Mouse (Mus musculus) left cerebral cortex, postnatal 14 days (tissue): ENCODE measurements around the gene Ccser1. TPM values are rescaled to one million over a fixed set of nuclear protein-coding genes. Genes with fewer than 3 reads are reported as not detected.

Experiments
- DNase-seq, 2 experiments: peaks; one replicate each; pipeline ENCODE4 v3.0.0; 2021 to 2022; ENCODE audit warnings: low spot score in 2 of 2, mixed read lengths in 1 of 2
- intact Hi-C: fragments of 180-260 bp; cut with DNase I; formaldehyde crosslinking; loops from one replicate; pipeline ENCODE4 v1.15.1; 2025
- long read RNA-seq, 2 experiments: library from polyadenylated mRNA; stranded (forward); transcript quantifications; one replicate each; pipeline ENCODE4 v2.0.0; 2021
- total RNA-seq, 2 experiments: library from RNA; stranded (reverse); gene quantifications; 2 replicates each; pipeline ENCODE4 v1.2.3; 2021

Ccser1 gene
- total RNA-seq = 10 to 100 TPM; 24.8 to 30.4 TPM
- long read RNA-seq, experiment 1, partial matches to known transcripts = 0 of 3 reads
- long read RNA-seq, experiment 1, other reads (novel, unspliced or antisense) = 3 of 3 reads
- long read RNA-seq, experiment 2, partial matches to known transcripts = 3 of 6 reads
- long read RNA-seq, experiment 2, other reads (novel, unspliced or antisense) = 3 of 6 reads

GRCm38 (mm10) chr6:61179949-61180755 is at the start of gene Ccser1:
Ccser1 (plus strand) TSS chr6:61180324.
- peak; percentile 40 to 66 for DNase-seq
- intact Hi-C loops = loop anchor here (5.0 to 10.0 kb wide), 3 partner anchors 118 to 195 kb away; no protein-coding TSS in a partner anchor

DNA sequence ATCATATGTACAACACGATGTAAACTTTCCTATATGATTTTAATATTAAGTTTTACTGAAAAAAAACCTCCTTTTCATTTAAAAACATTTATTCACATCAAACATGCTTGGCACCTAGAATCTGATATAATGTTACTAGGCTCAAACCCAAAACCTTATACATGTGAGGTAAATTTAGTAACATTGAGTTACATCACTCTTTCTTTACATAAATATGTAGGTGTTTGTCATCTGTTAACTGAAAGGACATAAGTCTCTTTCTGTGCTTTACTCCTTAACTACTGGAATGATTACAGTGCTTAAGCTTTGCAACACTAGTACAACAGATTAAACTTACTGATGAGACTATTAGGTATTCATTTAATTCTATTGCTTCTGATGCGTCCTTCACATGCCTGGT is 43.7 kb upstream of the Ccser1 start:
- intact Hi-C loops = no loop called here
- DNase-seq = no peak

- DNase-seq = no peak
- intact Hi-C loops = no loop called here
Measured at GRCm38 (mm10) chr6:61143031-61143430, 37.1 kb upstream of the Ccser1 start.

DNA sequence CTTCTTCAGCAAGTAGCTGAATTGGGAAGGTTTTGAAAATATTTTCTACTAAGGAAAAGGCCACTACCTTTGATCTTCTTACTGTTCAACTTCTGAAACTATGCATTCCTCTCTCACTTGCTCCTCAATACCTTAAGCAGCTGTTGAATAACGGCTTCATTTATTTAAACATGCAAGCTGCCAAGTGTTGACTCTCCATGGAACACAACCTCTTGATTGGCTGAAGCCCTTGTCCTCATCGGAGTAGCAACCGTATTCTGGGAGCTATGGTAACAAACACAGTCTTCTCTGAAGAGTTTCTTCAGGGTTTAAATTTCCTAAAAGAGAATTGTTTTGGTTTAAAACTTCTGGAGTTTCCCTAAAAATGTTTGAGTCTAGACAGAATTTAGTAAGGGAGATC is 27.2 kb upstream of the Ccser1 start:
- intact Hi-C loops = no loop called here
- no peak for DNase-seq

GRCm38 (mm10) chr6:61154654-61155053 is 25.5 kb upstream of the Ccser1 start:
- intact Hi-C loops = no loop called here
- DNase-seq = no peak

DNA sequence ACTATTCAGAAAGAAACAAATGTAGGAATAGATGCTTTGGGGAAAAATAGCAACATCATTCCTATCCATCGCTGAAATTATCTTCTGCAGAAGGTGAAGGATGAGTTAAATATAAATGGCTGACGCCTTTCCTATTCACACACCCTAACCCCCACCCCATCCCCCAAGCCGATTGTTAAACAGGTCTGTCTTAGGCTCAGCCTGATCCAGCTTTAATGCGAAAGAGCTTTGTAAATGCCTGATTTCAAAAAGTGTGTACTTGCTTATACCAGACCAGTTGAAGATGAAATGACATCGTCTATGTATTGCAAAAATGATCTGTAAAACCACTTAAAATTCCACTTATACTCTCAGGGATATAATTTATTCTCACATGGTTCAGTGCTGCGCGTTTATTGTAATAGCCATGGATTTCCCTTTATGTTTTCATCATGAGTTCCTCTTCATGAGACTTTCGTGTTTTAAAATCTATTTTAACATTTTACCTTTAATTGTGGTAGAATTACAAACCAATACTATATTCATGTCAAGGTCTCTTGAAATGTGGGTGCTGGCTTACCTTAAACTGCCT is 25.0 kb upstream of the Ccser1 start:
- intact Hi-C loops = no loop called here
- no peak for DNase-seq

GRCm38 (mm10) chr6:61155718-61156117 is 24.4 kb upstream of the Ccser1 start:
- intact Hi-C loops = no loop called here
- no peak for DNase-seq

GRCm38 (mm10) chr6:61162117-61162516 is 18.0 kb upstream of the Ccser1 start:
- intact Hi-C loops = no loop called here
- DNase-seq = peak; percentile 9 to 15

- intact Hi-C loops = no loop called here
- DNase-seq = no peak
Measured at GRCm38 (mm10) chr6:61166891-61167290, 13.2 kb upstream of the Ccser1 start.

GRCm38 (mm10) chr6:61176126-61176525 is 4.0 kb upstream of the Ccser1 start:
- intact Hi-C loops = loop anchor here (10.0 kb wide), 1 partner anchor 191 kb away; no protein-coding TSS in a partner anchor
- no peak for DNase-seq

GRCm38 (mm10) chr6:61177476-61177875 is 2.6 kb upstream of the Ccser1 start:
- intact Hi-C loops = loop anchor here (10.0 kb wide), 1 partner anchor 193 kb away; no protein-coding TSS in a partner anchor
- DNase-seq = no peak

DNA sequence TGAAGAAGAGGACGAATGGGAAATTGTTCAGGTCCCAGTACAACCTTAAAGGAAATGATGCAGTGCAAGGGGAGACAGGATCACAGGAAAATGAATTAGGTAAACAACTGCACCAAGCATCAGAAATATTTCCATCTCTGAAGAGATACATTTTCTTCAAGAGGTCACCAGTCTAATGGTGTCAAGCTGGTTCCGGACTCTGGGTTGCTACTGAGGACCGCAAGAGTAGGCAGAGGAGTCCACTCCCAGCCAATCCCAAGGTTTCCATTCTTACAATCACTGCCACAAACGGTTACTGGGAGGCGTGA is 529 bp upstream of the Ccser1 start:
- DNase-seq = no peak
- intact Hi-C loops = loop anchor here (10.0 kb wide), 1 partner anchor 195 kb away; no protein-coding TSS in a partner anchor

DNA sequence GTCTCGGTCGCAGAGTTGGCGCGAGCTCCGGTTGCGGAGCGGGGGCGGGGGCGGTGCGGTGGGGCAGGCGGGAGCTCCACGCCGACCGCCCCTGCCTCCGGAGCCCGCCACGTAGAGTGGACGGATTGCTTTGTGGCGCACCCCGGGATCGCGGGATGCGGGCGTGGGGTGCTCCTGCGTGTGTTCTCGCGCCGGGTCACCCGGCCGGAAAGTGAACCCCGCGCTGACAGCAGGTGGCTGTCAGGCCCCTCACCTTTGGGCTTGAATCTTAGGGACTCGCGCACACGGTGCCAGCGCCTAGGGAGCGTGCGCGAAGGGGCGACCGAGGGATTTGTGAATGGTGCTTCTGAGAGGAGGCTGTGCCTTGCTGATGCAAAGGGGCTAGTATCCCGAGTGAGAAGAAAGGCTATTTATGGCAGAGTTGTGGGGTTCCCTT is 650 bp downstream of the Ccser1 start:
- intact Hi-C loops = loop anchor here (5.0 kb wide), 2 partner anchors 118 to 122 kb away; no protein-coding TSS in a partner anchor
- DNase-seq = peak; percentile 37 to 50

DNA sequence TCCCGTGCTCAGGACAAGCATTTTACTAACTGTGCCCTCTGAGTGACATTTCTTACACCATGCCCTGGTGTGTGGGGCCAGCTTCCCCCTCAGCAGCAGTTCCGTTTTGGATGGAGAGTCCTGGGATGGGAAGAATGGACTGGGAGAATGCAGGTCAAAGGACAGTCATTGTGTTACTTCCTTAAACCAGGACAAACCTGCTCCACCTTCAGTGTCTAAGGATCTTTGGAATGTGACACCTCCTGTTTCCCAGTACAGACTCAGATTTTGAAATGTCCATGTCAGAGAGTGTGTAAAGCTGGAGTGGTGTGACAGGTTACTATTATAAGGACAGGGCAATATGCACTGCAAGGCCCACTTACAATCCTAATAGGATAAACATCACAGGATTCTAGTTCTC is 8.9 kb downstream of the Ccser1 start:
- no peak for DNase-seq
- intact Hi-C loops = no loop called here

DNA sequence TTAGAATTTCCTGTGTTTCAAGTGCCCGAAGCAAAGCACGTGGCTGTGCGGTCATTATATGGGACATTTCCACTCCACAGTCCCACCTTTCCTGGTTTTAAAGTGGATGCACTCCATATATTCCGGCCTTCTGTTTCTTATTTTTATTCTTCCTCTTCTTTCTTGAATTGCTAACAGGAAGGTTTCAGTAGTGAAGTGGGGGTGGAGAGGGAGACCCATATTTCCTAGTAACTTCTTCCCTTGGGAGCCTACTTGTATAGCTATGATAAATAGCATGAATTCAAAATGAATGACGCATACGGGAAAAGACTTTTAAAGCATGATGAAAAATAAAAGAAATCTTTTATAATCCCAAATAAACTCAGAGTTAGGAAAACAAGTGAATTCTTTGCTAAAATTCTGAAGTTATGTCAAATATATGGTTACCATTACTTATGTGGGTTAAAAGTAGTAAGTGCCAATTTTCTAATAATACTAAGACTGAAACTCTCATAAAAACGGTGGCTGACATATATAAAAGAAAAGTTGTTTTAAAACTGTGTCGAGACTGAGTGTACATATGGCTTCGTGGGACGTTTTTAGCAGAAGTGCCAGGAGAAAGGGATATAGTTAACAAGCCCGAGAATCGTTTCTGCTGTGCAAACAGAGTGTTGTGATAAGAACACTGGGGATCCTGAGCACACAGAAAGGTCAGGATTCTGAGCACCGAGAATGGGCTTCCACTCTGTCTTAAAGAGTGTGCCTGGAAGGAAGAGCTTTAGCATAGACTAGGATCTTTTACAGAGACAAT is 11.7 kb downstream of the Ccser1 start:
- intact Hi-C loops = no loop called here
- DNase-seq = no peak

GRCm38 (mm10) chr6:61203344-61203743 is 23.2 kb downstream of the Ccser1 start:
- intact Hi-C loops = no loop called here
- DNase-seq = no peak

GRCm38 (mm10) chr6:61206042-61206441 is 25.9 kb downstream of the Ccser1 start:
- intact Hi-C loops = no loop called here

GRCm38 (mm10) chr6:61206619-61207018 is 26.5 kb downstream of the Ccser1 start:
- intact Hi-C loops = no loop called here
- no peak for DNase-seq

More at GRCm38 (mm10) chr6:61206042-61206441, 25.9 kb downstream of the Ccser1 start:
- no peak for DNase-seq

DNA sequence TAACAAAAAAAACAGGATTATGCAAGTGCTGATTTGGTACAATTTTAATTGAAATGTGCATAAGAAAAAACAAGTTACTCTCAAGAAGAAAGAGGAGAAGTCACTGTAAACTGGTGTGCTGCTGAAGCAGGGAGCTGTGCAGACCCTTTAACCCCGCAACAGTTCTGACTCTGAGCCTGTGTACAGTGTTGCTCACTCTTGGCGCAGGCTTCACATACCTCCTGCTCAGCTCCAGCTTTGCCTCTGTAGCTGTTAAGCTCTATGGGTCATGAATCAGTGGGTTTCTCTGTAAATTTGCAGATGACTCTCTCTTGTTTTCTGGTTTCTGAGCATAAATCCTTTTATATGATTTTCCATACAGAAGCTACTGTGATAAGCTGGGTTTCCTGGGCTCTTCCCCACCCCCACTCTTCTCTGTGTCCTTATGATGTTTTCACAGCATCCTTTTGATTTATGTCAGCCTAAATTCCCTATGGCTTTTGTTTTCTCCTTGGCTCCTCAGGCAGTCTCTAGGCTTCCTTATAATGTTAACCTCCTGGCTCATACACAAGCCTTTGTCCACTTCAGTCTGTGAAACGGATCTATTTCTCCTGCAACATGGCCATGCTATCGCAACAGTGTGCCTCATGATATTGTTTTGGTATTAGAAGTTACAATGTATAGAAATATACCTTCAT is 30.1 kb downstream of the Ccser1 start:
- intact Hi-C loops = no loop called here

More for the DNA sequence above, 30.1 kb downstream of the Ccser1 start:
- DNase-seq = no peak
